Mouse (Mus musculus) erythroid progenitor cell, adult 5-6 weeks (primary cell): ENCODE data around the gene Tgif1. TPM values are rescaled to one million over a fixed set of nuclear protein-coding genes. Genes with fewer than 3 reads are reported as not detected.

ENCODE experiments used
- ATAC-seq: replicated peaks from 2 replicates; pipeline ENCODE4 v1.8.0; 2016; ENCODE audit warnings: moderate number of reproducible peaks, mild to moderate bottlenecking, moderate TSS enrichment, inconsistent platforms; ENCODE audit not compliant: poor library complexity, low FRiP score, severe bottlenecking
- total RNA-seq, 2 experiments: library from RNA; stranded (forward) in 1 of 2; stranded (reverse) in 1 of 2; fragments of 150-400 nt in 1 of 2; fragments of 186-747, 209-891 nt in 1 of 2; gene quantifications; 2 replicates each; pipeline versions ENCODE4 v1.2.3 to v1.2.4; 2015 to 2017; ENCODE audit warnings: low replicate concordance in 2 of 2

Tgif1 gene
- total RNA-seq, 2 experiments from 2014 or later, result 1.8 to 17.6 TPM

DNA sequence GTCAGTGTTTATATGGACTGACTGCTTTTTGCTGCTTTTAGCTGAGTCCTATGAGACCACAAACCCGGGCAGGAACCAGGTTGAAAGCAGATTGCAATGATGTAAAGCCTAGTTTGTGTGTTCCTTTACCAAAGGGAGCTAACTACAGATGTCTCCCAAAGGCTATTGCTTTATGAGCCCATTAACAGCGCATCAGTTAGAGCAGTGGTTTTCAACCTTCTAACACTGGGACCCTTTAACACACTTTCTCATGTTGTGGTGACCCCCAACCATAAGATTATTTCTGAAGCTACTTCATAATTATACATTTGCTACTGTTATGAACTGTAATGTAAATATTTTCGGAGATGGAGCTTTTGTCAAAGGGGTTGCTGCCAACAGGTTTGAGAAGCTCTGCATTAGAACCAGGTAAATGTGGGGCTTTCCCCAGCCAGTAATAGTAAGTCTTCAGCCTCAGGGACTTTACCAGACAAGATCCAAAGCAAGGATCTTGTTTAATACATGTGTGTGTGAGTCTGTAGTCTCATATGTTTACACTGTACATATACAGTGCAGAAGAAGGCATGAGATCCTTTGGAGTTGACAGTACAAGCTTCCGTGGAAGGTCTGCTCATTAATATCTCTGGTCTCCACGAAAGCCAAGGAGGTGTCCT lies 15.4 kb upstream of the Tgif1 start:
- no peak for ATAC-seq

DNA sequence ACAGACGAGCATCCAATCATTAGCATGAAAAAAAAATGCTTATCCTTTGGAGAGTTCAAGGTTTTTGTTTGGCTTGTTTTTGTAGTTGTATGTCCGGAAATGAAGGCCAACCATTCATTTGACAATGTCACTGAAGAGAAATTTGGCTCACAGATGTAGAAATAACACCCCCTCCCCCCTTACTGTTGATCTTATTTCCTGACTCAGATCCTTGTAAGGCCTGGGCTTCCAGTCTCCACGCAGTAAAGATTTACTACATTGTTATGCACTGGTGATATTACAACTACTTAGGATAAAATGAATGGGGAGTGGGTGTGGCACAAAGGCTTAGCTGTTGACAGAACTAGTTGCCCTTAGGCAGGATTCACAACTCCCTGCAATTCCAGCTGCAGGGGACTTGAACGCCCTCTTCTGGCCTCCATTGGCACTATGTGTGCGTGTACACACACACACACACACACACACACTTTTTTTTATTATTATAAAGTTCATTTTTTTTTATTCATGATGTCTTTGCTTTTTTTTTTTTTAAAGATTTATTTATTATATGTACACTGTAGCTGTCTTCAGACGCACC lies 13.3 kb upstream of the Tgif1 start:
- ATAC-seq, result no peak

DNA sequence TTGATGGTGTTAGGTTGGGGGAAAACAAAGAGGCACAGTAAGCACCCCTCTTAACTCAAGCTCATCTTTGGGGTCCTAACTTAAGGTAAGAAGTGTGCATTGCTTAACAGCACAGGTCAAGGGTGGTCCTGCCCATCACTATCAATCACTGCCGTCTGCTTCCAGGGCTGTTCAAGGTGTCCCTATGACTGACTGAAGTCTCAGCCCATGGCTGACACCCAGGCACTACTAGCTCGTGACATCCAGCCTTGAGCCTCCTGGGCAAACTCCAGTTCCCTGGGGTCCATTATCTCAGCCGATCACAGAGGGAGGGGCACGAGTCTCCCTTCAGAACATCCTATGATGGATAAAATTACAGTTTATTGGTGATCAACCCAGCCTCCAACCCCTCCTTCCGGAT lies 12.7 kb upstream of the Tgif1 start:
- no peak for ATAC-seq

DNA sequence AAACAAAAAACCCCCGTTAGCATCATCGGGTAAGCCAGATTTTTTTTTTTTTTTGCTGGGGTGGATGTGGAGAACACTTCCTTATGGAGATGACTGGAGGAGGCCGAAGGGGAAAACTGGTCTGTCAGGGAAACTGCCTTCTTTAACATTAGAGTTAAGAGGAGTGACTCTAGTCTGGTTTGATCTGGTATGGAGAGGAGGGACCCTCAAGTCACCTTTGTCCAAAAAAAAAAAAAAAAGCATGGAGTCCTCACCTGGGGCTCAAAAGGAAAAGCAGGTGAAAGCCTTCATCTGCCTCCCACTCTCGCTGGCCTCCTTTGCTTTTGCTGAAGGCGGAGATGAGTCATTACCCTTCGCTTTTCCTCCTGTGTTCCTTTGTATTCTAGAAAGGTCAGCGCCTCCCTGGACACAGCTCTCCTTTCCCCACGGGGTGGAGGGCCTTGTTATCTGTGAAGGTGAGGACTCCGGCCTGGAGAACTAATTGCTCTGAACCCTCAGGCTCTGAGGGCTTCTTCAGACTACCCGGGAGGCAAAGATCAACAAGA lies 11.8 kb upstream of the Tgif1 start:
- ATAC-seq, result no peak

DNA sequence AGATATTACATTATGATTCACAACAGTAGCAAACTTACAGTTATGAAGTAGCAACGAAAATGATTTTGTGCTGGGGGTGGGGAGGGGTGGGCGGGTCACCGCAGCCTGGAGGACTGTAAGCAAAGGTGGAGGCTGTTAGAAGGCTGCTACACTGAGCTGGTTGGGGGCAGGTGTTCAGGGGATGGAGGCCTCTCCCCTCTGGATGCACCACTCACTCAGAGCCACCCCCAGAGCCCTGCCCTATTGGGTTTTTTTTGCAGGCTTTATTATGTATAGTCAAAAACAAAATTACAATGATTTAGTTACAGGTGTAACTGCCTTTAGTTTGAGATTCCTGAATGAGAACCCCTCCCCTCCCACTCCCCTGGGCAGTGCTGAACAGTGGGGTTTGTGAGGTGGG lies 11.3 kb upstream of the Tgif1 start:
- no peak for ATAC-seq

DNA sequence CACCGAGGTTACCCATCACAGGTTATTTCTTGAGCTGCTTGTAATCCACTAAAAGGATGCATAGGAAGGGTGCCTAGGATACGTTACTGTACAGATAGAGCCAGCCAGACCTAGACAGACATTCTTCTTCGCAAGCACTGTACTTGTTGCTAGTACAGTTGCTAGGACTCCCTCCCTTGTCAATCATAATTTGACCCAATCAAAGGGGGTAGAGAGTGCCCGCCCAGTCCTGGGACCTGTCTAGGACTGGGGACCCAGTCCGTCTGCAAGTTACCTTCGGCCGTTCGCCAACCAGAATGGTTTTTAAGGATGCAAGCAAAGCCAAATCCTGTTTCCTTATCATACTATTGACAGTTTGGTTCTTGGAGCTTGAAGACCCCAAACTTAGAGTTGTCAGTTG lies 10.8 kb upstream of the Tgif1 start:
- ATAC-seq, result no peak

DNA sequence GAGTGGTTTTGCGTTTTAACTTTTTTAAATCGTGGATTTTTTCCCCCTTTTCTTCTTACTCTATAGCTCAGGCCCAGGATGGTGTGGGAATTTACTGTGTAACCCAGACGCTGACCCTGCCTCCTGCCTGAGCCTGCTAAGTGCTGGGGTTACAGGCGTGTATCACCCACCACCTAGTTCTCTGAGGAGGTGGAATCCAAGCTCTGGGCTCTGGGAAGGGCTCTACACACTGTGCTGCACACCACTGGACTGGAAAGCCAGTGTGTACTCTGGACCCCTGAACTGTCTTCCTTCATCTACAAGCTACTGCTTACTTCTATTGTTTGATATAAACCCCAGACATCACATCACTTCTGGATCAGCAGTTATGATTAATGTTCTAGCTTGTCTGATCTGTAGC lies 5.5 kb upstream of the Tgif1 start:
- no peak for ATAC-seq

DNA sequence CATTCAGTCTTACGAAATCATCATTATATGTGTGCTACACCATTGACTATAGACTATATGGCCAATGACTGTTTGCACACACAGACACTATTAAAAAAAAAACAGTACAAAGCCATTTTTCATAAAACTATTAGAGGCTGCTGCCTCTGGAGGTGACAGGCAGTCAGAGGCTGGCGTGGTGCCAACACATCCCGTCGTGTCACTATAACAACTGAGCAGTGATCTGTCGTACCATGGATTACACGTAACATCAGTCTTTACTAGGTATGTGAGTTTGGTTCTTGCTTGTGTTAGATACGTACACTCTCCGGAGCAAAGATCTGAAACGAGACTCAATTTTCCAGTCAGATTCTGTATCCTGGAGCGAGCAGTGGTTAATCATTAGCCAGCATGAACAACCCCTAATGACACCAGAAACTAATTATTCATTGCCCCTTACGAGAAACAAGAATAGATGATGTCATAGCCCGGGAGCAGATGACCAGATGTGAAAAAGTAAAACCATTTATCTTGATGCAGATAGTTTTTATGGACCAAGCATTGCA lies 3.6 kb upstream of the Tgif1 start:
- no peak for ATAC-seq

DNA sequence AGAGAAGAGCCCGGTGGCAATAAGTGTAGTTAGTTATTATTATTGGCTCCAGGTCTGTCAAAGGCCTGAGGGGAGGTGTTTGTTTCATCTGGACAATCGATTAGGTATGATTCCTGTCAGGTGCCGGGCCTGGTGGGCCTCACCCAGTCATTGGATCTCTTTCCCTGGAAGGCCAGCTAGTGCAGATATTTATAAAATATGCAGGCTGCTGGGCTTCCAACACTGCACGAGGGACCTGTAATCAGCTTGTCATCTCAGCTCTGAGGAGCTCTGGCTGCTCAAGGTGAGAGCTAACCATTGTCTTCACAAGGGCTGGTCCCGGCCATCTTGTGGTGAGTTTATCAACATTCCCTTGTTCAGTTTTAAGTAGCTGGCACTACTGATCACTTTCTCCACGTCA lies 675 bp upstream of the Tgif1 start:
- ATAC-seq, result no peak

DNA sequence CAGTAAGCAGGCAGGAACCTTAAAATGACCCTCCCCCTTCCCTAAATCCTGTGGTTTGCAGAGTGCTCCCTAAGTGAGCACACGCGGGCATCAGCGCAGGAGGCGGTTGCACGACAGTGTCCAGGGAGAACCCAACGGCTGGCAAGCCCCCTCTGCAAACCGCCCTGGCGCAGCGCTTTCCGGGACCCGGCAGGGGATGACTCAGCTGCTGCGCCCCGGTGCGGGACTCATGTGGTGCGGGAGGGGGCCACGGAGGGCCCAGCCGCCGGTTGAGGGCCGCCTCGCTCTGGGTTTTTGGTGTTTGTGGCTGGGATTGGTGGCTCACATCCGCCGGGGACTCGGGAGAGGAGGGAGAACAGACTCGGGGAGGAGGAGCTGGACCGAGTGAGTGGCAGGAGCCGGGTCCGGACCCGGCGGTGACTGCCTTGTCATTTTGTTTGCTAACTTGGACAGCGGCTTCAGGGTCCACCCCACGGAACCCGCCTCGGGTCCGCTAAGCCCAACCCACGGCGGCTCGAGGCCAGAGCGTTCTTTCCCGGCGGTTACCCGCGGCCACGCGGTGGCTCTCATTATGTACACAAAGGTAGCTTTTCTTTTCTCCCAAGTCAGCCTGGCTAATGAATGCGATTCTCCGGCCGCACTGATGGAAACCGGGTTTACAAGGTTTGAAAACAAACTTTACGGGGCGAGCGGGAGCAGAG lies 510 bp downstream of the Tgif1 start:
- no peak for ATAC-seq

DNA sequence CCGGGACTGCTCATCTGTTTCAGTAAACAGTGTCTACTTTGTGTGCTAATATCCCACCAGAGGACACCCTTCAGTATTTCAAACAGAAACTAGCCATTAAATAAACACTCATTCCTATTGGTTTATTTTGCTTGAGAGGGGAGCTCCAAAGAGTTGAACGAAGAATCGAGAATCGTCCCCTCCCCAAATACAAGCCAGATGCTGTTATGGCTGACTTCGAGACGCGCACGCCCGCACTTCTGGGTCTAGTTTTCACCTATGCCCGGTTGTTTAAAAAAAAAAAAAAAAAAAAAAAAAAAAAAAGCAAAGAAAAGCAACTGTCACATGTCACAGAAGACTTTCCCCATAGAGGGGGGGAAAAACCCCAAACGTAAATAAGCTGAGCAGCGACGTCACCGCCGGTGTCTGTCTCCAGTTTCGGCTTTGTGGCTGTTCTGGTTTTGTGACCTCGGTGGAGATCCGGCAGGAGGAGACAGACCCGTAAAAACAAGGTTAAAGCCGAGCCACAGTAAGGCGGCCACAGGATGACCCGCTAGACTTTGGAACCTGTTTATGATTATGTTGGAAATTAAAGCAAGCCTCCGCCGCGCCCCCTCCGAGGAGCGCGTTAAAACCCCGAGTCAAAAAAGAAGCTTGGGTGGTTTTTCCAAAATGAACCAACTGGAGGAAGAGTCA lies 1.2 kb downstream of the Tgif1 start:
- ATAC-seq, result no peak

DNA sequence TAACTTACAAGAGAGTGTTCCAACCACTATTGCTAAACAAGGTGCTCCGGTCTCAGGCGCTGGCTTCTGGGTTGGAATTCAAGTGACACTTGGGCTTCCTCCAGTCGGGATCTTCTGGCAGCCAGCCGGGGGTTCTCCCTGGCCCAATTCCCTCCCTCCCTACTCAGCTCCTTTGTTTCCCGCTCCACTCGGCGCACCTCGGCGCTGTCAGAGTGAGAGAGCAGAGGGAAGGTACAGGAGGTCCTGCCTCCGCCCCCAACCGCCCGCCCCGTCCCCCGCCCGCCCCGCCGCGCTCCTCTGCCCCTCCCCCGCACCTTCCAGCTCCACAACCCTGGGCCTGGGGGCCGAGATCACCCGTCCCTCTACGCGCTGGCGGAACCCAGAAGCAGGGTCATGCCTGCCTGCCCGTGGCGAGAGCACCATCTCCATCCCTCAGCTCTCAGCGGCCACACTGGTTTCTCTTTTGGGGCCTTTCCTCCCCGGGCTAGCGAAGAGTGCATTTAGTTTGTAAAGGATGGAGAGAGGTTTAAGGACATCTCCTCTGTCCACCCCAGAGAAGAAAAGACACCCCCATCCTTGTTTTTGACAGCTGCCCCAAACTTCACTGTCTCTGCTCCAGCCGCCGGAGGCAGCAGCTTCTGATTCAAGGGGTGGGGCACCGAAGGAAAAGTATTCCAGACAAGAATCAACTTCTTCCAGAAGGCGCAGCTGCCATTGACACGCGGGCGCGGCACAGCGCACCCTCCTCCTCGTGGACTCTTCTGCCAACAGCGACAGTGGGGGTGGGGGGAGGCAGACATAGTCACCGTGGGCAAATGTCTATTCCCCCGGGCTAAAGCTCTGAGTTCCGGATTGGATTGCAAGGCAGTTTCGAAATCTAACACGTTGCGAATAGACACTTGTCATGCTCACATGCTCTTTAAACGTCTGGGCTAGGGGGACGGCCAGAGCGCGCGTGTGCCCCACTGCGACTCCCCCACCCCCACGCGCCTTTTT lies 2.1 kb downstream of the Tgif1 start:
- no peak for ATAC-seq

DNA sequence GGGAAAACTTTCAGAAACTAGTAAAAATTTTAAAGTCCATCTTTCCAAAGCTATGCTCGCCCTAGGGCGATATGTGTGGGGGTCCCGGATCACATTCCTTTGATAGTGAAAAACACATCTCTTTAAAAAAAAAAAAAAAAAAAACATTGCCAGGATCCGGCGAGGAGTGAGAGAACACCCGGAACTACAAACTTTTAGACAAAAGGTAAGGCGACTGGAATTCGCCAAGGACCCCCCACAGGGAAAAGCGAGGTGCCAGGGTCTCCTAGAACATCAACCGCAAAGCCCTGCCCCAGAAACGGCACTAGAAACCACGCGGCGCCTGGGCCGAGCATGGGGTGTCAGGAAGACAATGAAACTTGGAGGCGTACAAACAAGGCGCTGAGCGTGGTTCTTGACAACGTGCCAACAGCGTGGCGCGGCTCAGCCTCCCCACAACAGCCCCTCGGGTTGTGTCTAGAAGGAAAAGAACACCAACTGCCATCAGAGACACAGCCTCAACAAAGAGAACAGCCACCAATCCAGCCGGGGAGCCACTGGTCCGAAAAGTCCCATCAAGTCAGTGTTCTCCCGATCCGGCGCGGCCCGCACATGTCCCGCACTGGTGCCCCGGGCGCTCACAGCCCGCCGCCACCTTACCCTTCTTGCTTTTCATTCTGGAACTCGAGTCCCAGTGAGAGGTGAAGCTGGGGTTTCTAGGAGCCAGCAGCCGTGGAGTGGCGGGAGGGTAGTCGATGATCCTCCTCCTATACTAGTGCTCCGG lies 2.9 kb downstream of the Tgif1 start:
- no peak for ATAC-seq

DNA sequence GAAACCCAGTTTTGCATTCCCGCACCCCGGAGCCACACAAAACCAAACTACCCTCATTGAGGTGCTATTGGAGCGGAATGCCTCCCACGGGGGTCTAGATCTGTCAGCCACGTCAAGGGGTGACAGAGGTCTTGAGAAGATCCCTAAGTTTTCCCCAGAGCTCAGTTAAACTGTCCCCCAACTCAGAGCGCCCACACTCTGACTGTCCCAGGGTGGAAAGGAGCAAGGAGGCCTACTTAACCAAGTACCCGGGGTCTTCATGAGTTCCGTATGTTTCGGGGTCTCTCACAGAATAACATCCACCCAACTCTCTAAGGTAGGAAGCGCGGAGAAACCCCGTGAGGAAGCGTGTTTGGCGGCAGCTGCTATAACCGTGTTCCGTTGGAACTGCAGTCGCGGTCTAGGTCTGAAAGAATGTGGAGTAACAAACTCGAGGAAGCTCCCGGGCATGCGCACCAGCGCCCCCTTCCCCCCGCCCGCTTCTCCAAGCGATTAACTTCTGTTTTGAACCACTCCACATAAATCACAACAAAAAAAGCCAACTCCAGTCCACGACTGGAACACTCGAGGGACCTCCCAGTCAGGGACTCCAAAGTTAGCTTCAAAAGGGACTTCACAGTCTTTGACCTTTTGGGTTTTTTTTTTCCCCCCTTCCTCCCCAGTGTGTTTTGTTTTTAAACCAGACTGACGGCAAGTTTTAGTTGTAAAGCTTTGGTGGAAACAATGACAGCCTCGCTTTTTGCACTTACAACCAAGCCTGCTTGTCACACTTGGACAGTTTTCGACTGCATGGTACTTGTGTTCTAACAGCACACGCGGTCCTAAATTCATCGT lies 3.7 kb downstream of the Tgif1 start:
- 0 out of 2 replicates have a peak, but pooled peaks have one; percentile 46 for ATAC-seq

DNA sequence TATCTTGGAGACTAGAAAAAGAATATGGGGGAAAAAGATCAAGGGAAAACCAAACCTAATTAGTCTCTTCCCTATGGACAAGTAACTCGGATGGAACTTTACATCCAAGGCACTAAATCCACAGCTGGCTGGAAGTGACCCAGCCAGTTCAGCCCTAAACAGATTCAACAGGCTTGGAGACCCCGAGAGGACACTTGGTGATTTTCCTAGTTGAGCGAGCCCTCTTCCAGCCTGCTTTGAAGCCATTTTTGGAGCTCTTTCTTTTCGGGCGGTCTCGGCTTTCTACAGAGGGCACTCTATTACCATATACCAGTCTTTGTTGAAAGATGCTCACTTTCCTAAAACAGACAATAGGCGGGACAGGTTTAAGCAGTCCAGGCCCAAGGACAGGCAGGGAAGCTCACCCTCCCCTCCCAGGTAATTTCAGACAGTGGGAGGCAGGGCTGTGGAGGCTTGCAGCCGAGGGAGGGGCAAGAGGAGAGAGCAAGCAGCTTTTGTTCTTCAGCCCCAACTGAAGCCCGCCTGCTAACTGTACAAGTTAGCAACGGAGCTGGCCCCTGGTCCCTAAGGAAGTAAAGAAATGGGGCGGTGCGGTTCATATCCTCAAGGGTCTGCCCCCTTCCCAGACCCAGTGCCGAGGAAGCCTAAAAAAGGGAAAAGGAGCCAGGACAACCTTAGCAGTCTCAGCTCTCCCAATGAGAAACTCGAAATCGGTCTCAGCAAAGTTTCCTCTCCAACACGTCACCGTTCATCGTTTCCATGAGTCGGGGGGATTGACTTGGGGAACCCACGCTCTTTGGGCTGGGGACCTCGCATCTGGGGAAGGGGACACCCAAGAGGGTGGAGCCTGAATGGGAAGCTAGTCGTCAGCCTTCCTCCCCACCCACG lies 4.6 kb downstream of the Tgif1 start:
- ATAC-seq, result peak; percentile 42; the same call in 1 of the 2 replicates

DNA sequence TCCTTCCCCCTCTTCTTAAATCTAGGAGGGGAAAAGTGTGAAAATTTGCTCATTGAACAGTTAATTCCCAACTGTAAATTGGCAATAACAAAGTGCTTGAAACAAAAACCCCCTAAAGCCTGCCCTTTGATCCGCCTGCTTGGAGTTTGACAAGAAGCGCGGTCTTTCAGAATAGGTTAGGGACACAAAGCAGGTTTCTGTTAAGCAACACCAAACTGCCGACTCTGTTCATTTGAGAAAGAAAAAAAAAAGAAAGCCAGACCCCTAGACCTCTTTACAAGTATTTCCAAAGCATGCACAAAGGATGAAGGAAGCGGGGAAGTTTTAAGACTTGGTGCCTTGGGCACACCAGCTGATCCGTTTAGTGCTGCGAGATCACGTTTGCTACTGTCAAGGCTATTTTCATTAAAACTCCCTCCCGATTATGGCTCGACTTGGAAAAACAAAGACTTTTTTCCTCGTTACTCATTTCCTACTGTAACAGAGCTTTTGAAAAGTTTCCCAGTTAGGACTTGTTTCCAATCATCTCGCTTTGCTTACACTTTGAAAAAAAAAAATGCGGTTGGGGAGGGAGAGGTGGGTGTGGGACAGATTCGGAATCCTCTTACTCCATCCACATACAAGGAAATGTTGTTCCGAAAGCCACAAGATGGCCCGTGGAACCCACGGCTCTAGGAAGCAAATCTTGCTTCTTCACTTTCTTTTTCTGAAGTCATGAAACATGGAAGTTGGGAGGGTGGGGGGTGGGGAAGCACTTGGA lies 5.4 kb downstream of the Tgif1 start:
- ATAC-seq, result no peak
